Mouse (Mus musculus) CH12.LX (cell line): Measurements from ENCODE around the gene Hspa12a. TPM values are rescaled to one million over a fixed set of nuclear protein-coding genes. Genes with fewer than 3 reads are reported as not detected.

Experiments used
- DNase-seq: peaks from one replicate; pipeline ENCODE4 v3.0.0-alpha.2; 2013; ENCODE audit errors: extremely low read depth
- H3K27ac ChIP-seq: 2 replicates; pipeline ENCODE4 v1.5.1; 2012; ENCODE audit warnings: low read depth, mild to moderate bottlenecking, control low read depth, moderate library complexity; ENCODE audit not compliant: insufficient read depth
- H3K27me3 ChIP-seq: replicated peaks from 2 replicates; pipeline ENCODE3; 2012; ENCODE audit warnings: inconsistent platforms
- H3K36me3 ChIP-seq, 2 experiments: replicated peaks in 1 of 2; 2 replicates each; pipeline versions ENCODE3 to v1.6.1; 2012; ENCODE audit warnings: inconsistent platforms in 1 of 2, low read length in 1 of 2, mild to moderate bottlenecking in 1 of 2, mixed read lengths in 1 of 2, moderate library complexity in 1 of 2; ENCODE audit not compliant: control insufficient read depth in 1 of 2, insufficient read depth in 1 of 2
- H3K4me1 ChIP-seq, 2 experiments: 2 replicates each; pipeline ENCODE4 v1.6.1; 2012; ENCODE audit warnings: inconsistent platforms in 1 of 2, moderate library complexity in 1 of 2; ENCODE audit not compliant: insufficient read depth in 2 of 2, control insufficient read depth in 1 of 2
- H3K4me2 ChIP-seq: 2 replicates; pipeline ENCODE4 v1.6.1; 2012; ENCODE audit warnings: low read depth, mild to moderate bottlenecking, control low read depth; ENCODE audit not compliant: poor library complexity, insufficient read depth, severe bottlenecking
- H3K4me3 ChIP-seq, 3 experiments: fragments of 150-350 bp in 1 of 3; sonication (generic) in 1 of 3; replicated peaks in 1 of 3; 2 replicates each; pipeline versions ENCODE3 to v1.5.1; 2011 to 2012; ENCODE audit warnings: low read depth in 2 of 3, low read length in 2 of 3, mild to moderate bottlenecking in 2 of 3, moderate library complexity in 2 of 3, control low read depth in 1 of 3, improper control_type of control experiment in 1 of 3, inconsistent platforms in 1 of 3, mixed read lengths in 1 of 3; ENCODE audit not compliant: poor library complexity in 1 of 3
- H3K79me2 ChIP-seq: replicated peaks from 2 replicates; pipeline ENCODE4 v1.6.1; 2012; ENCODE audit warnings: mild to moderate bottlenecking, moderate library complexity; ENCODE audit not compliant: control insufficient read depth, poor library complexity, insufficient read depth, severe bottlenecking; ENCODE audit errors: extremely low read depth
- H3K9ac ChIP-seq: 2 replicates; pipeline ENCODE4 v1.6.1; 2012; ENCODE audit warnings: low read depth, mild to moderate bottlenecking, control low read depth, moderate library complexity; ENCODE audit not compliant: insufficient read depth
- H3K9me3 ChIP-seq: replicated peaks from 2 replicates; pipeline ENCODE3; 2012; ENCODE audit warnings: low read length, inconsistent platforms, mixed read lengths
- BHLHE40 ChIP-seq: IDR thresholded peaks from 2 replicates; pipeline ENCODE4 v1.6.1; 2011; ENCODE audit warnings: mild to moderate bottlenecking, low read depth, low read length, improper control_type of control experiment
- E2F4 ChIP-seq: IDR thresholded peaks from 2 replicates; pipeline ENCODE4 v1.6.1; 2011; ENCODE audit warnings: low read depth, low read length, improper control_type of control experiment; ENCODE audit not compliant: insufficient replicate concordance
- ETS1 ChIP-seq: conservative IDR thresholded peaks from 2 replicates; pipeline ENCODE4 v1.6.1; 2012; ENCODE audit warnings: low read depth, mild to moderate bottlenecking, inconsistent platforms, low read length, improper control_type of control experiment, moderate library complexity
- HCFC1 ChIP-seq: IDR thresholded peaks from 2 replicates; pipeline ENCODE4 v1.6.1; 2012; ENCODE audit warnings: low read depth, mild to moderate bottlenecking, inconsistent platforms, low read length, improper control_type of control experiment
- JUND ChIP-seq: conservative IDR thresholded peaks from 2 replicates; pipeline ENCODE4 v1.6.1; 2011; ENCODE audit warnings: low read depth, low read length, improper control_type of control experiment
- MAX ChIP-seq: IDR thresholded peaks from 2 replicates; pipeline ENCODE4 v1.6.1; 2011; ENCODE audit warnings: low read length, improper control_type of control experiment
- MXI1 ChIP-seq: IDR thresholded peaks from 2 replicates; pipeline ENCODE4 v1.6.1; 2011; ENCODE audit warnings: mild to moderate bottlenecking, low read depth, low read length, improper control_type of control experiment
- NRF1 ChIP-seq: IDR thresholded peaks from 2 replicates; pipeline ENCODE4 v1.6.1; 2014; ENCODE audit warnings: low read depth, mild to moderate bottlenecking, inconsistent platforms, low read length, improper control_type of control experiment, moderate library complexity
- PAX5 ChIP-seq: IDR thresholded peaks from 2 replicates; pipeline ENCODE4 v1.6.1; 2012; ENCODE audit warnings: low read length, inconsistent platforms, mixed read lengths
- RAD21 ChIP-seq: IDR thresholded peaks from 2 replicates; pipeline ENCODE4 v1.6.1; 2011; ENCODE audit warnings: low read depth, mild to moderate bottlenecking, low read length, improper control_type of control experiment, moderate library complexity
- TBP ChIP-seq: conservative IDR thresholded peaks from 2 replicates; pipeline ENCODE4 v1.6.1; 2011; ENCODE audit warnings: low read depth, low read length, improper control_type of control experiment
- TCF12 ChIP-seq: IDR thresholded peaks from 2 replicates; pipeline ENCODE4 v1.6.1; 2014; ENCODE audit warnings: low read depth, mild to moderate bottlenecking, inconsistent platforms, low read length, improper control_type of control experiment
- UBTF ChIP-seq: IDR thresholded peaks from 2 replicates; pipeline ENCODE4 v1.6.1; 2012; ENCODE audit warnings: low read depth, mild to moderate bottlenecking, inconsistent platforms, low read length, improper control_type of control experiment, moderate library complexity
- USF1 ChIP-seq: IDR thresholded peaks from 2 replicates; pipeline ENCODE4 v1.6.1; 2014; ENCODE audit warnings: low read depth, mild to moderate bottlenecking, inconsistent platforms, low read length, improper control_type of control experiment
- ZKSCAN1 ChIP-seq: IDR thresholded peaks from 2 replicates; pipeline ENCODE4 v1.6.1; 2012; ENCODE audit warnings: low read depth, inconsistent platforms, low read length, improper control_type of control experiment, borderline replicate concordance
- ZMIZ1 ChIP-seq: IDR thresholded peaks from 2 replicates; pipeline ENCODE4 v1.6.1; 2012; ENCODE audit warnings: low read depth, mild to moderate bottlenecking, inconsistent platforms, low read length, improper control_type of control experiment
- ZNF384 ChIP-seq: IDR thresholded peaks from 2 replicates; pipeline ENCODE4 v1.6.1; 2012; ENCODE audit warnings: low read depth, low read length, improper control_type of control experiment, inconsistent platforms
- dilution Hi-C: fragments of 300-500 bp; cut with MboI; formaldehyde crosslinking; loops from 2 replicates; pipeline ENCODE4 v1.14.3; 2020; ENCODE audit warnings: low sequenced_read_pairs; ENCODE audit not compliant: extremely low pct_unique_long_range_greater_than_20kb, extremely low pct_ligation_motif_present
- in situ Hi-C: fragments of 300-500 bp; cut with MboI; formaldehyde crosslinking; loops from 3 replicates; pipeline ENCODE4 v1.14.3; 2019; ENCODE audit warnings: low sequenced_read_pairs, low pct_ligation_motif_present, low pct_unique_long_range_greater_than_20kb, mixed read lengths
- polyA plus RNA-seq: library from polyadenylated mRNA; unstranded; fragments of >175 nt; gene quantifications from 2 replicates; pipeline ENCODE4 v1.2.1, GENCODE M21; 2012; ENCODE audit warnings: low read depth; ENCODE audit not compliant: insufficient read length
- total RNA-seq, 2 experiments: library from RNA; depleted of rRNA; stranded (reverse); fragments of 300-350 nt in 1 of 2; fragments of >200 nt in 1 of 2; gene quantifications; 2 replicates each; pipeline ENCODE4 v1.2.3; 2012 to 2014

Hspa12a gene
- total and polyA plus RNA-seq, 3 experiments = 1.4 to 1.9 (median 1.4) TPM

- no peak for DNase-seq
- Histone ChIP-seq H3K79me2 (no peaks in the 10 kb centered on the region), H3K4me1 (peaks cover 4 to 9% of the 10 kb centered on the region in 2 experiments; a peak in 2 of 4 replicates), H3K9ac (no peak overlapping the region), H3K27ac (no peak overlapping the region), H3K4me2 (no peak overlapping the region), H3K9me3 (no peaks in the 10 kb centered on the region), H3K4me3 (no peak overlapping the region), H3K27me3 (no peaks in the 10 kb centered on the region), H3K36me3 (no peaks in the 10 kb centered on the region)
- in situ Hi-C loops (no loop called here), dilution Hi-C loops (no loop called here)
- TF ChIP-seq RAD21 (no peak), ETS1 (0 out of 2 replicates have a peak, but pooled peaks have one; percentile 15)
Measured at GRCm38 (mm10) chr19:58872381-58873259, 70.8 kb downstream of the Hspa12a start.

GRCm38 (mm10) chr19:58871878-58872277 is 71.6 kb downstream of the Hspa12a start:
- peaks cover 4 to 9% of the 10 kb centered on the region in 2 experiments; a peak in 2 of 4 replicates for H3K4me1 ChIP-seq
- no peak overlapping the region for H3K9ac ChIP-seq
- TF ChIP-seq UBTF (no peak), JUND (no peak), USF1 (no peak), MXI1 (no peak), PAX5 (no peak), TCF12 (no peak), BHLHE40 (no peak), ZNF384 (no peak), NRF1 (no peak), E2F4 (no peak), TBP (no peak), MAX (no peak), ZKSCAN1 (no peak), HCFC1 (no peak), ZMIZ1 (no peak)
- TF ChIP-seq, all 38 proteins: peak for 0
- no peaks in the 10 kb centered on the region for H3K9me3 ChIP-seq
- no peaks in the 10 kb centered on the region for H3K79me2 ChIP-seq
- H3K27ac ChIP-seq = no peak overlapping the region
- no peak overlapping the region for H3K4me3 ChIP-seq
- no peaks in the 10 kb centered on the region for H3K27me3 ChIP-seq
- DNase-seq = no peak
- in situ Hi-C loops = no loop called here
- dilution Hi-C loops = no loop called here
- no peaks in the 10 kb centered on the region for H3K36me3 ChIP-seq
- no peak overlapping the region for H3K4me2 ChIP-seq
